Mouse (Mus musculus): ENCODE measurements around the gene Ppp6r1.

DNA sequence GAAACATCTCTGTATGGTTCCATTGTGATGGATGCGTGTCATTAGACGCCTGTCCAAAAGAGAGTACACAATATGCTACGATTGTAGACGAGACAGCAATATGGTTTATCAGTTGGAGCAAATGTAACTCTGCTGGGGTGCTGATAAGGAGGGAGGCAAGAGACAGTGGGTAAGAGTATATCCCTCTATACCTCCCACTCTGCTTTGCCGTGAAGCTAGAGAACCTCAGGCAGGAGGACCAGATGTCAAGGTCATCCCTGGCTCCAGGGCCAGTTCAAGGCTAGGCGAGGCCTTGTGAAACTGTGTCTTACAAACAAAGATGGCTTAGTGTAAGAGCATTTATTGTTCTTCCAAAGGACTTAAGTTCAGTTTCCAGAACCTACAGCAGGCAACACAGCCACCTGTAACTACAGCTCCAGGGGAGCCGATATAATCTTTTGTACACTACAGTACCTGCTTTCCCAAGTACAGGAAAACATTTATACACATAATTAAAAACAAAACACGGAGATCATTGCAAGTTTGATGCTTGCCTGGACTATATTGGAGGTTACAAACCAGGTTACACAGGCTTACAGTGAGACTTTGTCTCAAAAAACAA is 11.9 kb upstream of the Ppp6r1 start:
- no peak for TF ChIP-seq POLR2A (IDR thresholded peaks at IDR 0.05; ENCODE audit: control insufficient read depth, extremely low read depth, insufficient read depth, low read length, poor library complexity)
- TF ChIP-seq CTCF (IDR thresholded peaks at IDR 0.05; ENCODE audit: borderline replicate concordance, control insufficient read depth, extremely low read depth, insufficient read depth, low read length, poor library complexity), result no peak

Measured in thymus, adult 2 months (tissue).